Mouse (Mus musculus) midbrain, postnatal 0 days (tissue): Measurements from ENCODE around the gene Zkscan17. TPM values are rescaled to one million over a fixed set of nuclear protein-coding genes. Genes with fewer than 3 reads are reported as not detected.

ENCODE experiments used
- ATAC-seq: fragments of 200-750 bp; cut with Nextera tagmentation; 2 replicates; pipeline ENCODE4 v1.8.0; 2017; ENCODE audit warnings: moderate number of reproducible peaks, mild to moderate bottlenecking, moderate TSS enrichment, moderate library complexity; ENCODE audit not compliant: low FRiP score
- DNase-seq: peaks from one replicate; pipeline ENCODE4 v3.0.0-alpha.2; 2015; ENCODE audit warnings: low spot score
- H3K27ac ChIP-seq: fragments of 300-500 bp; sonication (generic); 2 replicates; pipeline ENCODE4 v1.5.1; 2014; ENCODE audit warnings: low read depth, mild to moderate bottlenecking, low read length, mixed read lengths
- H3K27me3 ChIP-seq: fragments of 300-500 bp; sonication (generic); 2 replicates; pipeline ENCODE4 v1.6.1; 2014; ENCODE audit warnings: low read length, control low read depth, mixed read lengths; ENCODE audit not compliant: insufficient read depth
- H3K36me3 ChIP-seq: fragments of 300-500 bp; sonication (generic); 2 replicates; pipeline ENCODE4 v1.6.1; 2014; ENCODE audit warnings: low read length, control low read depth, mixed read lengths; ENCODE audit not compliant: insufficient read depth
- H3K4me1 ChIP-seq: fragments of 300-500 bp; sonication (generic); 2 replicates; pipeline ENCODE4 v1.6.1; 2014; ENCODE audit warnings: mild to moderate bottlenecking, control low read depth, antibody characterized with exemption, low read length, mixed read lengths; ENCODE audit not compliant: insufficient read depth
- H3K4me2 ChIP-seq: fragments of 300-500 bp; sonication (generic); 2 replicates; pipeline ENCODE4 v1.6.1; 2014; ENCODE audit warnings: low read depth, mild to moderate bottlenecking, low read length, mixed read lengths; ENCODE audit not compliant: poor library complexity, severe bottlenecking
- H3K4me3 ChIP-seq: fragments of 300-500 bp; sonication (generic); 2 replicates; pipeline ENCODE4 v1.5.1; 2014; ENCODE audit warnings: low read depth, mild to moderate bottlenecking, low read length, moderate library complexity
- H3K9ac ChIP-seq: fragments of 300-500 bp; sonication (generic); replicated peaks from 2 replicates; pipeline ENCODE4 v1.6.1; 2014; ENCODE audit warnings: mild to moderate bottlenecking, low read length, moderate library complexity, mixed read lengths; ENCODE audit not compliant: poor library complexity, severe bottlenecking
- H3K9me3 ChIP-seq: fragments of 300-500 bp; sonication (generic); 2 replicates; pipeline ENCODE4 v1.6.1; 2016; ENCODE audit warnings: low read length, control low read depth
- CTCF ChIP-seq: IDR thresholded peaks from 2 replicates; pipeline ENCODE4 v1.5.1; 2016; ENCODE audit warnings: antibody characterized with exemption, mild to moderate bottlenecking
- WGBS: fragments of 180-500 bp; shearing (Covaris S2); extraction: QIAGEN DNeasy Blood & Tissue Kit; methylation state at CpG from one replicate; pipeline ENCODE4 v1.1.7; 2014; 5-methylcytosine and 5-hydroxymethylcytosine counted together
- polyA plus RNA-seq: library from polyadenylated mRNA; unstranded; fragments of >200 nt; fragmentation: Nextera tagmentation; extraction: Ambion mirVana; gene quantifications from 2 replicates; pipeline ENCODE4 v1.2.1, GENCODE M21; 2015
- total RNA-seq: library from RNA; depleted of rRNA; stranded (reverse); fragments of >200 nt; gene quantifications from 2 replicates; pipeline ENCODE4 v1.2.3, GENCODE M21; 2014

The Zkscan17 gene
- total and polyA plus RNA-seq, 2 experiments from 2014 or later = 14.7 to 20.2 TPM

GRCm38 (mm10) chr11:59541324-59541723 is 14.8 kb upstream of the Zkscan17 start, which contains the start of gene Nlrp3:
Nlrp3 (plus strand) TSS chr11:59541568.
- no peaks in the 10 kb centered on the region for H3K27me3 ChIP-seq
- H3K9ac ChIP-seq = no peak within 1 kb of the TSS
- DNase-seq (no peak), ATAC-seq (no peak)
- H3K27ac ChIP-seq = no peak within 1 kb of the TSS
- no peak within 1 kb of the TSS for H3K4me2 ChIP-seq
- H3K36me3 ChIP-seq = no peaks in the 10 kb centered on the region
- H3K4me1 ChIP-seq = no peaks in the 10 kb centered on the region; the same call in 1 of the 2 replicates
- no peak within 1 kb of the TSS for H3K4me3 ChIP-seq
- no peaks in the 10 kb centered on the region for H3K9me3 ChIP-seq
- WGBS = 45% methylated on average over 3 of the region's 3 CpGs
- TF ChIP-seq CTCF = no peak

DNA sequence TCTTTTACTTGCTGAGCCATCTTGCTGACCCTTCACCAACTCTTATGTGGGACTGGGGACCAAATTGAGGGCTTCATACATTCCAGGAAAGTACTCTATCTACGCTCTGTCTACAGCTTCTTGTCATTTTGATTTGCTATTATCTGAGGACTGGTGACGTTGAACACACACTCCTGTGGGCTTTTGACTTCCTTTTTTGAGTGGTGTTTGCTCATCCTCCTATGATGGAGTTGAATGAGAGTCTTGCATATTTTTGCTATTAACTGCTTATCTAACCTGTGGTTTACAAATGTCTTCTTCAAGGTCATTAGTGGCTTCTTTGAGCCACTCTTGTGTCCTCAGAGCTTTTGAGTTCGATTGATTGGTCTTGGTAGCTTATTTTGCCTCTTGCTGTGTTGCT is 13.6 kb upstream of the Zkscan17 start:
- TF ChIP-seq CTCF = no peak
- no peak for ATAC-seq
- no peak overlapping the region for H3K4me2 ChIP-seq
- DNase-seq = no peak
- H3K4me1 ChIP-seq = no peaks in the 10 kb centered on the region; the same call in 1 of the 2 replicates
- no peaks in the 10 kb centered on the region for H3K9me3 ChIP-seq
- no peaks in the 10 kb centered on the region for H3K36me3 ChIP-seq
- no peak overlapping the region for H3K27ac ChIP-seq
- H3K27me3 ChIP-seq = no peaks in the 10 kb centered on the region
- H3K9ac ChIP-seq = no peak overlapping the region
- WGBS = 80% methylated on average over 3 of the region's 3 CpGs
- no peak overlapping the region for H3K4me3 ChIP-seq

- Histone ChIP-seq H3K27me3 (no peaks in the 10 kb centered on the region), H3K27ac (no peak overlapping the region), H3K9ac (no peak overlapping the region), H3K36me3 (no peaks in the 10 kb centered on the region), H3K9me3 (no peaks in the 10 kb centered on the region), H3K4me1 (no peaks in the 10 kb centered on the region; the same call in 1 of the 2 replicates), H3K4me2 (no peak overlapping the region), H3K4me3 (no peak overlapping the region)
- peak; percentile 60 for DNase-seq
- TF ChIP-seq CTCF = peak; percentile 48
- WGBS = 39% methylated on average over 11 of the region's 11 CpGs
- ATAC-seq = no peak
These were observed 11.8 kb upstream of the Zkscan17 start for GRCm38 (mm10) chr11:59538387-59538786.

- Histone ChIP-seq H3K4me2 (no peak overlapping the region), H3K36me3 (no peaks in the 10 kb centered on the region), H3K27me3 (no peaks in the 10 kb centered on the region), H3K27ac (no peak overlapping the region), H3K9ac (no peak overlapping the region), H3K4me3 (no peak overlapping the region), H3K4me1 (no peaks in the 10 kb centered on the region; the same call in 1 of the 2 replicates), H3K9me3 (no peaks in the 10 kb centered on the region)
- WGBS = 54% methylated on average over 16 of the region's 16 CpGs
- DNase-seq = no peak
- peak; percentile 43 for TF ChIP-seq CTCF
- ATAC-seq = no peak
These were observed 10.9 kb upstream of the Zkscan17 start for GRCm38 (mm10) chr11:59537218-59538130.

GRCm38 (mm10) chr11:59531562-59531961 is 5.0 kb upstream of the Zkscan17 start:
- 78% methylated on average over 5 of the region's 5 CpGs for WGBS
- no peak for ATAC-seq
- no peak for DNase-seq
- TF ChIP-seq CTCF = no peak
- Histone ChIP-seq H3K9ac (no peak overlapping the region), H3K27me3 (no peaks in the 10 kb centered on the region), H3K27ac (no peak overlapping the region), H3K36me3 (no peaks in the 10 kb centered on the region), H3K4me3 (no peak overlapping the region), H3K9me3 (no peaks in the 10 kb centered on the region), H3K4me2 (no peak overlapping the region), H3K4me1 (no peaks in the 10 kb centered on the region)

DNA sequence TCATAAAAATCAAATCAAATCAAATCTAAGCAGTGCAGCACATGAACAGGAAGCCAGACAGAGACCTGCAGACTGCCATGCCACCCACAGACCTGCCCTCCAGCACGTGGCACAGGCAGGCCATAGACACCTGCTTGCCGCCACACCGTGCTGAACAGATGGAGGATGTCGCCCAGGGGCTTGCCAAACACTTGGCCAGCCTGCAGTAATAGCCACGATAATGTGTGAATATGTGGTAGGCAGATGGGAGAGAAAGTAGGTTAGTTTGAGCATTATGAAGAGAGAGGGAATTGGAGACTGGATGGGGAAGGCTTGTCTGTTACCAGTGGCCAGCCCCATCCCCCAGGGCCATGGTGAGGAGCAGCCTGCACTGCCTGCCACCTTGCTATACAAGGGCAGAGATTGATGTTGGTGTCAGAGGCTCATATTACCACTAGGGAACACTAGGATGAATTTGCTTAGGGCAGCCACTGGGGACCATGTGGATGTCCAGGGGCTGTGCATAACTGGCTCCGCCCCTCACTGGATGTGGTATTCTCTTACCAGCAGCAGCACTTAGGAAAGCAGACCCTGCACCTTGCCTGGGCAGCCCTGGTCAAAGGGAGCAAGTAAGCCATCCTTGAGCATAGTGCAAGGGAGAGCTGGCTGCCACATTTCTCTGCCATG is 4.5 kb upstream of the Zkscan17 start:
- Histone ChIP-seq H3K27ac (no peak overlapping the region), H3K4me3 (no peak overlapping the region), H3K27me3 (no peaks in the 10 kb centered on the region), H3K36me3 (no peaks in the 10 kb centered on the region), H3K9me3 (no peaks in the 10 kb centered on the region), H3K4me2 (no peak overlapping the region), H3K9ac (no peak overlapping the region), H3K4me1 (no peaks in the 10 kb centered on the region)
- no peak for TF ChIP-seq CTCF
- DNase-seq (peak; percentile 73), ATAC-seq (no peak)
- 75% methylated on average over 6 of the region's 6 CpGs for WGBS
